Mouse (Mus musculus) cortical plate, adult 2 months (tissue): ENCODE measurements around the gene Anapc16.

Experiments
- CTCF ChIP-seq: fragments of 200-500 bp; IDR thresholded peaks from 2 replicates; pipeline ENCODE4 v1.5.1; 2011; ENCODE audit warnings: mild to moderate bottlenecking, control low read depth, low read length; ENCODE audit not compliant: insufficient read depth; ENCODE audit errors: extremely low read depth
- POLR2A ChIP-seq: fragments of 200-500 bp; IDR thresholded peaks from 2 replicates; pipeline ENCODE4 v1.6.1; 2011; ENCODE audit warnings: mild to moderate bottlenecking, low read length, control low read depth; ENCODE audit not compliant: insufficient read depth; ENCODE audit errors: extremely low read depth

- TF ChIP-seq CTCF = no peak
- TF ChIP-seq POLR2A = no peak
Measured at GRCm38 (mm10) chr10:59939081-59939480, 63.9 kb downstream of the Anapc16 start.
